Mouse (Mus musculus) E14TG2a.4 (cell line): ENCODE data around the gene Hist1h2bj.
"Not testable (repeated sequence)": the region's sequence is repeated elsewhere in the genome, so short reads cannot be mapped to it uniquely, and the experiment has no call there.

ENCODE experiments used
- H3K27me3 ChIP-seq: 2 replicates; pipeline ENCODE4 v1.6.1; 2014; ENCODE audit warnings: low read length, control low read depth; ENCODE audit not compliant: insufficient read depth
- H3K36me3 ChIP-seq: 2 replicates; pipeline ENCODE4 v1.6.1; 2014; ENCODE audit warnings: low read length, control low read depth; ENCODE audit not compliant: insufficient read depth
- H3K4me1 ChIP-seq: replicated peaks from 2 replicates; pipeline ENCODE4 v1.6.1; 2014; ENCODE audit warnings: low read depth, low read length, control low read depth
- H3K4me3 ChIP-seq: replicated peaks from 2 replicates; pipeline ENCODE4 v1.5.1; 2014; ENCODE audit warnings: mild to moderate bottlenecking, low read length
- H3K9me3 ChIP-seq: 2 replicates; pipeline ENCODE4 v1.6.1; 2014; ENCODE audit warnings: low read length, control low read depth
- CTCF ChIP-seq: conservative IDR thresholded peaks from 2 replicates; pipeline ENCODE4 v1.5.1; 2014; ENCODE audit warnings: low read length
- NANOG ChIP-seq: IDR thresholded peaks from 2 replicates; pipeline ENCODE4 v1.6.1; 2014; ENCODE audit warnings: borderline replicate concordance, low read length, mixed read lengths
- POU5F1 ChIP-seq: IDR thresholded peaks from 2 replicates; pipeline ENCODE4 v1.6.1; 2014; ENCODE audit warnings: low read length, borderline replicate concordance

Gene Hist1h2bj

GRCm38 (mm10) chr13:22061422-22061821, 18.4 kb downstream of the Hist1h2bj start:
- Histone ChIP-seq H3K4me3 (no peak overlapping the region), H3K9me3 (0 out of 2 replicates have a peak, but pooled peaks cover 4% of the 10 kb centered on the region), H3K36me3 (no peaks in the 10 kb centered on the region), H3K27me3 (no peaks in the 10 kb centered on the region), H3K4me1 (no peaks in the 10 kb centered on the region)
- TF ChIP-seq POU5F1 (no peak), CTCF (no peak), NANOG (no peak)

- H3K4me1 ChIP-seq, result no peaks in the 10 kb centered on the region
- H3K36me3 ChIP-seq, result no peaks in the 10 kb centered on the region
- TF ChIP-seq POU5F1 (no peak), NANOG (no peak), CTCF (no peak)
- H3K4me3 ChIP-seq, result no peak overlapping the region
- H3K9me3 ChIP-seq, result no peaks in the 10 kb centered on the region
- H3K27me3 ChIP-seq, result no peaks in the 10 kb centered on the region
Measured at GRCm38 (mm10) chr13:22063468-22063867, 20.5 kb downstream of the Hist1h2bj start.

- not testable (repeated sequence) for H3K27me3 ChIP-seq, H3K9me3 ChIP-seq
Measured at GRCm38 (mm10) chr13:22084140-22084539, 41.1 kb downstream of the Hist1h2bj start, which contains the start of gene Vmn1r188. TSS of gene Vmn1r188 (plus strand) at chr13:22084440.

More at GRCm38 (mm10) chr13:22084140-22084539, 41.1 kb downstream of the Hist1h2bj start, which contains the start of gene Vmn1r188:
- not testable (repeated sequence) for H3K36me3 ChIP-seq, H3K4me1 ChIP-seq, H3K4me3 ChIP-seq
